Mouse (Mus musculus): ENCODE data around the gene 1500011B03Rik. TPM values are rescaled to one million over a fixed set of nuclear protein-coding genes. Genes with fewer than 3 reads are reported as not detected.

The 1500011B03Rik gene
- polyA plus RNA-seq, 1 experiment from 2014 or later: 48.5 TPM

GRCm38 (mm10) chr5:114769786-114770185, 53.5 kb downstream of the 1500011B03Rik start:
- H3K4me3 ChIP-seq (ENCODE audit: low read length): no peak overlapping the region
- WGBS: 87% methylated on average over 8 of the region's 8 CpGs
- no peak overlapping the region for H3K4me2 ChIP-seq (ENCODE audit: low read depth, low read length)
- H3K27me3 ChIP-seq (ENCODE audit: control insufficient read depth, insufficient read depth, low read length): no peaks in the 10 kb centered on the region
- H3K9me3 ChIP-seq (replicated peaks; ENCODE audit: control insufficient read depth, low read length): no peaks in the 10 kb centered on the region
- H3K36me3 ChIP-seq (ENCODE audit: control insufficient read depth, insufficient read depth): peaks cover 9% of the 10 kb centered on the region
- no peak for ATAC-seq (replicated peaks; ENCODE audit: extremely low read depth, insufficient read depth, low FRiP score)
- H3K4me1 ChIP-seq (ENCODE audit: control insufficient read depth, insufficient read depth, low read length): peaks cover 15% of the 10 kb centered on the region
- no peak overlapping the region for H3K9ac ChIP-seq (ENCODE audit: low read length)
- H3K27ac ChIP-seq (ENCODE audit: low read length): no peak overlapping the region

GRCm38 (mm10) chr5:114767185-114767584, 56.1 kb downstream of the 1500011B03Rik start:
- H3K27me3 ChIP-seq (ENCODE audit: control insufficient read depth, insufficient read depth, low read length): no peaks in the 10 kb centered on the region
- WGBS: 88% methylated on average over 7 of the region's 7 CpGs
- H3K4me3 ChIP-seq (ENCODE audit: low read length): no peak overlapping the region
- peaks cover 10% of the 10 kb centered on the region; the same call in 1 of the 2 replicates for H3K4me1 ChIP-seq (ENCODE audit: control insufficient read depth, insufficient read depth, low read length)
- no peaks in the 10 kb centered on the region for H3K9me3 ChIP-seq (replicated peaks; ENCODE audit: control insufficient read depth, low read length)
- H3K27ac ChIP-seq (ENCODE audit: low read length): no peak overlapping the region
- peaks cover 28% of the 10 kb centered on the region for H3K36me3 ChIP-seq (ENCODE audit: control insufficient read depth, insufficient read depth)
- H3K9ac ChIP-seq (ENCODE audit: low read length): no peak overlapping the region
- no peak for ATAC-seq (replicated peaks; ENCODE audit: extremely low read depth, insufficient read depth, low FRiP score)
- H3K4me2 ChIP-seq (ENCODE audit: low read depth, low read length): no peak overlapping the region

GRCm38 (mm10) chr5:114766686-114767085, 56.6 kb downstream of the 1500011B03Rik start:
- WGBS: 79% methylated on average over 8 of the region's 8 CpGs
- Histone ChIP-seq H3K27ac (ENCODE audit: low read length) (no peak overlapping the region), H3K36me3 (ENCODE audit: control insufficient read depth, insufficient read depth) (peaks cover 28% of the 10 kb centered on the region), H3K4me3 (ENCODE audit: low read length) (no peak overlapping the region), H3K9ac (ENCODE audit: low read length) (no peak overlapping the region), H3K4me2 (ENCODE audit: low read depth, low read length) (no peak overlapping the region), H3K27me3 (ENCODE audit: control insufficient read depth, insufficient read depth, low read length) (no peaks in the 10 kb centered on the region), H3K9me3 (replicated peaks; ENCODE audit: control insufficient read depth, low read length) (no peaks in the 10 kb centered on the region), H3K4me1 (ENCODE audit: control insufficient read depth, insufficient read depth, low read length) (peaks cover 6% of the 10 kb centered on the region; the same call in 1 of the 2 replicates)
- ATAC-seq (replicated peaks; ENCODE audit: extremely low read depth, insufficient read depth, low FRiP score): no peak

DNA sequence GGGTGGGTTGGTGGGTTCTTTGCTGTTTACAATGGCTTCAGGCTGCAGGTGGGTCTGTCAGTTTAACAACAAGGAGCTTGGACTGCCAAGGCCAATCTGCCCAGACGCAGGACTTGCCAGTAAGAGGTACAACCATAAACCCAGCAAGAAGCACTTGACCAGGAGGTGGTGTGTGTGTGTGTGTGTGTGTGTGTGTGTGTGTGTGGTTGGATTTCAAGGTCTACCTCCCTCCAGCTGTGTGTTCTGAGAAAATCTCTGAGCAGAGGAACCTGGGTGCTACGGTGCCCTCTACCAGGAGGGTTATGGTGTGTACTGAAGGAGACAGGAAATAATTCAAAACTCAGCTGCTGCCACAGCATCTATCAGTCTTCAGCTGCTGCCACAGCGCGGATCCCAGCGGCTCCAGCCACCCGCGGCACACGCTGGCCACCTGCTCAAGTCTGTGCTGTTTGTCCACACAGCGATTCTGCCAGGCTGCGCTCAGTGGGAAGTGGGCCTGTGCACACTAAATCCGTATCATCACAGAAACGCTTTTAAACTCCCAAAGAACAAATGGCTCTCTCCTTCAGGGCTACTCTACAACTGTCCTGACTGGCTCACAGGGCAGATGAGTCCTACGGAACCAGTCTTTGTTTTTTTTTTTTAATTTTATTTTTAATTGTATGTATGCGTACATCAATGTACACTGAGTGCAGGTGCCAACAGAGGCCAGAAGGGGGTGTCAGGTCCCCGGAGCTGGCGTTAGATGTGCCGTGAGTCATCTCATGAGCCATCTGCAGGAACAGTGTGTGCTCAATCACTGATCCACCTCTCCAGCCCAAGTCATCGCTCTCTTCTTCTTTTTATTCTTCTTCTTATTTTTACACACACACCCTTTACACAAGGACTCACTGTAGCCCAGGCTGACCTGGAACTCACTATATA, 58.2 kb downstream of the 1500011B03Rik start:
- 0 out of 2 replicates have a peak, but pooled peaks cover 3% of the 10 kb centered on the region for H3K4me1 ChIP-seq (ENCODE audit: control insufficient read depth, insufficient read depth, low read length)

DNA sequence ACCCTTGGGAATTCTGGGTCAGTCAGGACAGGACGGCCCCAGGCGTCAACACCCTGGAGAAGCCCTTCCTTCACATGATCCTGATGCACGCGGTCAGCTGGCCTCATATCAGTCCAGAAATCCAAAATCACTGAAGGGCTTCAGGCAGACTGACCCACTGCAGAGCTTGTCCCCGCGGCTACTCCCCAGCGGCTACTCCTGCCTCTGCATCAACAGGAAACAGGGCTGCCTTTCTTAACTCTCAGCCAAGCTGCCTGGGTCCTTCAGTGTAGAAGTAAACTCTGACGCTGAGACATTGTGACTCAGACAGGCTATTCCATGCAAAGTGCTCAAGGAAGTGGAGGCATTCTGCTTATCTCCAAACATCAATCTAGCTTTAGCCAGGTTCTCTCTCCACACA, 61.3 kb downstream of the 1500011B03Rik start:
- H3K9ac ChIP-seq (ENCODE audit: low read length): no peak overlapping the region
- 44% methylated on average over 8 of the region's 8 CpGs for WGBS
- peak; percentile 43; the same call in 1 of the 2 replicates for ATAC-seq (replicated peaks; ENCODE audit: extremely low read depth, insufficient read depth, low FRiP score)
- no peak overlapping the region for H3K4me3 ChIP-seq (ENCODE audit: low read length)
- H3K9me3 ChIP-seq (replicated peaks; ENCODE audit: control insufficient read depth, low read length): no peaks in the 10 kb centered on the region
- no peaks in the 10 kb centered on the region for H3K4me1 ChIP-seq (ENCODE audit: control insufficient read depth, insufficient read depth, low read length)
- H3K36me3 ChIP-seq (ENCODE audit: control insufficient read depth, insufficient read depth): peaks cover 49% of the 10 kb centered on the region
- H3K27me3 ChIP-seq (ENCODE audit: control insufficient read depth, insufficient read depth, low read length): no peaks in the 10 kb centered on the region
- H3K27ac ChIP-seq (ENCODE audit: low read length): no peak overlapping the region
- H3K4me2 ChIP-seq (ENCODE audit: low read depth, low read length): no peak overlapping the region

More for the DNA sequence above, 58.2 kb downstream of the 1500011B03Rik start:
- Histone ChIP-seq H3K9ac (ENCODE audit: low read length) (no peak overlapping the region), H3K4me3 (ENCODE audit: low read length) (no peak overlapping the region), H3K9me3 (replicated peaks; ENCODE audit: control insufficient read depth, low read length) (no peaks in the 10 kb centered on the region), H3K27ac (ENCODE audit: low read length) (no peak overlapping the region), H3K4me2 (ENCODE audit: low read depth, low read length) (no peak overlapping the region), H3K27me3 (ENCODE audit: control insufficient read depth, insufficient read depth, low read length) (no peaks in the 10 kb centered on the region), H3K36me3 (ENCODE audit: control insufficient read depth, insufficient read depth) (peaks cover 34% of the 10 kb centered on the region)
- 90% methylated on average over 18 of the region's 18 CpGs for WGBS
- no peak for ATAC-seq (replicated peaks; ENCODE audit: extremely low read depth, insufficient read depth, low FRiP score)

DNA sequence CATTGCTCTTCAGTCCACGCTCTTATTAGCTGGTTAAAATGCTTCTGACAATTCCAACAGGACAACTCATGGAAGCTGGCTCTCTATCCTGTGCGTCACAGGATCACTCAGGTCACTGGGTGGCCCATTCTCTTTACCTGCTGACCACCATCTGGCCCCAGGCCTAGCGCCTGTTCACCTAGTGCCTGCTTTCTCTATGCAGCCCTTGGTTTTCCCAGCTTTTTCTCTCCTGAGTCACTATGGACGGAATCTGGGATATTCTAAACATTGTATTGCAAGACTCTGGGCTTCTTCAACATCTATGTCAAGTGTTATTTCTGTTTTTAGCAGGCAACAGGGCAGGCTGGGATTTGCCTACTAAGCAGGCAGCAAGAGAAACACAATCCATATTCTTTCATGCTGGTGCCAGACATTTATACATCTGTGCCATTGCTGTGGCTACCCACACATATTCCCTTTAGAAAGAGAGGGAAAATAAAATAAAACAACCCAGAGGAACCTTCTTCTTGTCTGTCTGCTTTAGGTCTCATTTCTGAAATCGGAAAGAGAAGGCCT, 63.7 kb downstream of the 1500011B03Rik start:
- ATAC-seq (replicated peaks; ENCODE audit: extremely low read depth, insufficient read depth, low FRiP score): no peak
- Histone ChIP-seq H3K4me1 (ENCODE audit: control insufficient read depth, insufficient read depth, low read length) (no peaks in the 10 kb centered on the region), H3K27ac (ENCODE audit: low read length) (no peak overlapping the region), H3K27me3 (ENCODE audit: control insufficient read depth, insufficient read depth, low read length) (no peaks in the 10 kb centered on the region), H3K9ac (ENCODE audit: low read length) (no peak overlapping the region), H3K4me3 (ENCODE audit: low read length) (no peak overlapping the region), H3K36me3 (ENCODE audit: control insufficient read depth, insufficient read depth) (peaks cover 50% of the 10 kb centered on the region), H3K4me2 (ENCODE audit: low read depth, low read length) (no peak overlapping the region), H3K9me3 (replicated peaks; ENCODE audit: control insufficient read depth, low read length) (no peaks in the 10 kb centered on the region)
- 90% methylated on average over 5 of the region's 5 CpGs for WGBS

Small RNA genes within 50 kb of the gene (microRNA-seq; reads per million reads assigned to microRNA genes)
- gene Mir6240: 10.6 reads per million, percentile 27 among the genes with 10 or more reads in this experiment

Other genes with a start within 250 kb of the 1500011B03Rik start
- gene Trpv4, start 165.0 kb downstream of the 1500011B03Rik start, polyA plus RNA-seq (2015; fragmentation: Nextera tagmentation; extraction: Ambion mirVana): 1.1 and 1.3 TPM in 2 replicates
- 58.8 and 69.2 TPM in 2 replicates for gene Gltp, start 132.5 kb downstream of the 1500011B03Rik start, polyA plus RNA-seq (2015; fragmentation: Nextera tagmentation; extraction: Ambion mirVana)
- 8.4 and 9.6 TPM in 2 replicates for gene Tchp, start 115.7 kb downstream of the 1500011B03Rik start, polyA plus RNA-seq (2015; fragmentation: Nextera tagmentation; extraction: Ambion mirVana)
- 28.4 and 33.7 TPM in 2 replicates for gene Ankrd13a, start 48.8 kb downstream of the 1500011B03Rik start, polyA plus RNA-seq (2015; fragmentation: Nextera tagmentation; extraction: Ambion mirVana)
- 38.6 and 46.6 TPM in 2 replicates for gene Git2, start 48.0 kb downstream of the 1500011B03Rik start, polyA plus RNA-seq (2015; fragmentation: Nextera tagmentation; extraction: Ambion mirVana)
- not detected in 2 replicates for gene 4930519G04Rik, start 30.2 kb upstream of the 1500011B03Rik start, polyA plus RNA-seq (2015; fragmentation: Nextera tagmentation; extraction: Ambion mirVana)
- gene Gm9936, start 35.2 kb upstream of the 1500011B03Rik start, polyA plus RNA-seq (2015; fragmentation: Nextera tagmentation; extraction: Ambion mirVana): not detected in 2 replicates
- 15.4 and 26.9 TPM in 2 replicates for gene Oasl2, start 73.5 kb upstream of the 1500011B03Rik start, polyA plus RNA-seq (2015; fragmentation: Nextera tagmentation; extraction: Ambion mirVana)
- gene Oasl1, start 99.8 kb upstream of the 1500011B03Rik start, polyA plus RNA-seq (2015; fragmentation: Nextera tagmentation; extraction: Ambion mirVana): 0.89 and 1.4 TPM in 2 replicates
- 32.6 and 37.1 TPM in 2 replicates for gene 2210016L21Rik, start 118.7 kb upstream of the 1500011B03Rik start, polyA plus RNA-seq (2015; fragmentation: Nextera tagmentation; extraction: Ambion mirVana)
- 0.22 and 0.46 TPM in 2 replicates for gene Hnf1a, start 147.6 kb upstream of the 1500011B03Rik start, polyA plus RNA-seq (2015; fragmentation: Nextera tagmentation; extraction: Ambion mirVana)
- gene Sppl3, start 187.7 kb upstream of the 1500011B03Rik start, polyA plus RNA-seq (2015; fragmentation: Nextera tagmentation; extraction: Ambion mirVana): 6.8 and 7.3 TPM in 2 replicates